9 mouse cellular contexts compared by ENCODE assay signal in the genomic region with DNA sequence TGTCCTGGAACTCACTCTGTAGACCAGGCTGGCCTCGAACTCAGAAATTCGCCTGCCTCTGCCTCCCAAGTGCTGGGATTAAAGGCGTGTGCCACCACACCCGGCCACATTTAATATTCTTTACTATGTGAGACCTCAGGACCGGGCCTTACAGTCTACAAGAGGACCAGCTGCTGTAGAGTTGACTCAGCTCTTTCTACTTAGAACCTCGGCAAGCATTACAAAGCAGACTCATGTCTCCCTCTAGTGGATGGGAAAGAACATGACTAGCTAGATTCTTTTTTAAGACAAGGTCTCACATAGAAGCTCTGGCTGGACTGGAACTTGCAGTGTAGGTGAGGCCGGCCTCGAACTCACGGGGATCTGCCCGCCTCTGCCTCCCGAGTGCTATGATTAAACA. TPM values are rescaled to one million over a fixed set of nuclear protein-coding genes. Genes with fewer than 3 reads are reported as not detected.
DNase-seq lines count a peak whose midpoint lies in the region; ATAC-seq lines count a peak whose summit lies in the region.
"Had no signal": no experiment of that assay in that cellular context is flagged by ENCODE, and none has a peak within 500 bp of the region (broad histone marks: within the 10 kb centered on the region; RNA-seq: fewer than 3 reads in every experiment).

No protein-coding gene starts in this region.

- no peaks in the 10 kb centered on the region for H3K4me1 ChIP-seq in forebrain, embryonic 12.5 days
- peaks cover 7% of the 10 kb centered on the region for H3K4me1 ChIP-seq in kidney, embryonic 15.5 days
- H3K4me1 ChIP-seq in midbrain, embryonic 14.5 days (ENCODE audit: control insufficient read depth, insufficient read depth, low read length), result 0 out of 2 replicates have a peak, but pooled peaks cover 3% of the 10 kb centered on the region

- 0 out of 2 replicates have a peak, but pooled peaks have one; percentile 27 for ATAC-seq in forebrain, embryonic 12.5 days (ENCODE audit: low FRiP score)
- 0 out of 2 replicates have a peak, but pooled peaks have one; percentile 40 for ATAC-seq in kidney, embryonic 15.5 days (replicated peaks; ENCODE audit: low FRiP score)
- ATAC-seq in midbrain, embryonic 14.5 days (ENCODE audit: low FRiP score, low TSS enrichment), result no peak

- no peak overlapping the region for H3K9ac ChIP-seq in forebrain, embryonic 12.5 days
- no peak overlapping the region for H3K9ac ChIP-seq in kidney, embryonic 15.5 days
- no peak overlapping the region for H3K9ac ChIP-seq in midbrain, embryonic 14.5 days (replicated peaks; ENCODE audit: low read length)
- H3K9ac ChIP-seq: hindbrain, embryonic 15.5 days had no signal

- H3K27me3 ChIP-seq in forebrain, embryonic 12.5 days, result peaks cover 9% of the 10 kb centered on the region
- H3K27me3 ChIP-seq in kidney, embryonic 15.5 days, result peaks cover 15% of the 10 kb centered on the region; the same call in 1 of the 2 replicates
- no peaks in the 10 kb centered on the region for H3K27me3 ChIP-seq in midbrain, embryonic 14.5 days (ENCODE audit: control insufficient read depth, insufficient read depth, low read length)
- H3K27me3 ChIP-seq: hindbrain, embryonic 15.5 days had no signal

- H3K36me3 ChIP-seq in forebrain, embryonic 12.5 days (replicated peaks), result no peaks in the 10 kb centered on the region
- no peaks in the 10 kb centered on the region for H3K36me3 ChIP-seq in kidney, embryonic 15.5 days
- H3K36me3 ChIP-seq in midbrain, embryonic 14.5 days (ENCODE audit: control insufficient read depth, insufficient read depth, low read length), result no peaks in the 10 kb centered on the region
- H3K36me3 ChIP-seq: hindbrain, embryonic 15.5 days had no signal

- H3K9me3 ChIP-seq in forebrain, embryonic 12.5 days, result no peaks in the 10 kb centered on the region
- no peaks in the 10 kb centered on the region for H3K9me3 ChIP-seq in kidney, embryonic 15.5 days (replicated peaks)
- no peaks in the 10 kb centered on the region for H3K9me3 ChIP-seq in midbrain, embryonic 14.5 days (ENCODE audit: control insufficient read depth, low read length)
- H3K9me3 ChIP-seq: hindbrain, embryonic 15.5 days had no signal

- H3K4me2 ChIP-seq in forebrain, embryonic 12.5 days, result no peak overlapping the region
- no peak overlapping the region for H3K4me2 ChIP-seq in kidney, embryonic 15.5 days
- no peak overlapping the region for H3K4me2 ChIP-seq in midbrain, embryonic 14.5 days (ENCODE audit: low read length)
- H3K4me2 ChIP-seq: hindbrain, embryonic 15.5 days had no signal

- H3K27ac ChIP-seq in forebrain, embryonic 12.5 days, result no peak overlapping the region
- no peak overlapping the region for H3K27ac ChIP-seq in kidney, embryonic 15.5 days
- H3K27ac ChIP-seq in midbrain, embryonic 14.5 days (replicated peaks; ENCODE audit: low read depth, low read length), result no peak overlapping the region
- H3K27ac ChIP-seq: hindbrain, embryonic 15.5 days had no signal

- DNase-seq in embryo, embryonic 10 days (ENCODE audit: low spot score), result peak; percentile 89
- DNase-seq in embryo, embryonic 9.5 days (ENCODE audit: extremely low spot score), result no peak
- DNase-seq in urinary bladder, postnatal 14 days (ENCODE audit: low spot score), result peak; percentile 10
- DNase-seq in urinary bladder, postnatal 10 days (ENCODE audit: low spot score), result no peak
- DNase-seq in midbrain, embryonic 14.5 days, result peak; percentile 82
- DNase-seq in urinary bladder, adult 18-20 months (ENCODE audit: low spot score in 2 of 2), result no peak

- 52% methylated on average over 11 of the region's 11 CpGs for WGBS in forebrain, embryonic 12.5 days
- WGBS in kidney, embryonic 15.5 days, result 44% methylated on average over 11 of the region's 11 CpGs
- 48% methylated on average over 11 of the region's 11 CpGs for WGBS in midbrain, embryonic 14.5 days

- no peak overlapping the region for H3K4me3 ChIP-seq in forebrain, embryonic 12.5 days (replicated peaks)
- H3K4me3 ChIP-seq in kidney, embryonic 15.5 days (replicated peaks), result no peak overlapping the region
- no peak overlapping the region for H3K4me3 ChIP-seq in midbrain, embryonic 14.5 days (replicated peaks; ENCODE audit: low read depth, low read length)
- H3K4me3 ChIP-seq: hindbrain, embryonic 15.5 days had no signal

RNA-seq across cellular contexts. Expression of a gene that starts 13.9 kb away (rescaled TPM):
- polyA plus RNA-seq in forebrain, embryonic 12.5 days (2016; fragmentation: Nextera tagmentation; extraction: Ambion mirVana), result 0.06 and 0.13 TPM in 2 replicates
- polyA plus RNA-seq in kidney, embryonic 15.5 days (2015; fragmentation: Nextera tagmentation; extraction: Ambion mirVana), result 0.44 and 0.71 TPM in 2 replicates
- 0.26 and 0.34 TPM in 2 replicates for polyA plus RNA-seq in midbrain, embryonic 14.5 days (2014; fragmentation: Nextera tagmentation; extraction: Ambion mirVana)

RNA-seq across cellular contexts. Expression of a gene that starts 55.6 kb away (rescaled TPM):
- not detected in 2 replicates for polyA plus RNA-seq in forebrain, embryonic 12.5 days (2016; fragmentation: Nextera tagmentation; extraction: Ambion mirVana)
- polyA plus RNA-seq in kidney, embryonic 15.5 days (2015; fragmentation: Nextera tagmentation; extraction: Ambion mirVana), result not detected in 2 replicates
- polyA plus RNA-seq in midbrain, embryonic 14.5 days (2014; fragmentation: Nextera tagmentation; extraction: Ambion mirVana), result not detected in 2 replicates
- polyA plus RNA-seq: hindbrain, embryonic 15.5 days had no signal

Comparison
In these comparisons a context has a peak if more than half of its experiments do, and no peak if none do; other contexts are left out.
1. DNase-seq: peak in embryo, embryonic 10 days (single experiment), urinary bladder, postnatal 14 days (single experiment) and midbrain, embryonic 14.5 days (single experiment); none in embryo, embryonic 9.5 days (single experiment), urinary bladder, postnatal 10 days (single experiment) and urinary bladder, adult 18-20 months (0 of 2).